Mouse (Mus musculus): ENCODE measurements at regions not wholly inside any gene's neighbourhood (a gene's known extent, or its start where the extent isn't known, plus 50 kb on each side); places are given as distances from the start of the nearest gene placed in this dataset.

GRCm38 (mm10) chr5:126105446-126105845 lies 573.9 kb downstream of the Tmem132b start:
- H3K27me3 ChIP-seq, result no peaks in the 10 kb centered on the region
- WGBS, result 87% methylated on average over 1 of the region's 1 CpGs
- H3K4me1 ChIP-seq (replicated peaks), result no peaks in the 10 kb centered on the region
- ATAC-seq (ENCODE audit: low read depth), result no peak
- H3K9ac ChIP-seq, result no peak overlapping the region
- no peaks in the 10 kb centered on the region for H3K9me3 ChIP-seq
- no peak overlapping the region for H3K27ac ChIP-seq (replicated peaks)
- H3K4me2 ChIP-seq, result no peak overlapping the region
- no peak overlapping the region for H3K4me3 ChIP-seq
- no peaks in the 10 kb centered on the region for H3K36me3 ChIP-seq

GRCm38 (mm10) chr5:126107020-126107419 lies 575.4 kb downstream of the Tmem132b start:
- Histone ChIP-seq H3K36me3 (no peaks in the 10 kb centered on the region), H3K27ac (replicated peaks) (no peak overlapping the region), H3K27me3 (no peaks in the 10 kb centered on the region), H3K4me1 (replicated peaks) (no peaks in the 10 kb centered on the region), H3K4me2 (no peak overlapping the region), H3K9me3 (no peaks in the 10 kb centered on the region), H3K9ac (no peak overlapping the region), H3K4me3 (no peak overlapping the region)
- no peak for ATAC-seq (ENCODE audit: low read depth)
- WGBS, result 77% methylated on average over 5 of the region's 5 CpGs

- Histone ChIP-seq H3K4me1 (replicated peaks) (peaks cover 8% of the 10 kb centered on the region; the same call in 1 of the 2 replicates), H3K27ac (replicated peaks) (no peak overlapping the region), H3K9me3 (no peaks in the 10 kb centered on the region), H3K4me3 (no peak overlapping the region), H3K36me3 (no peaks in the 10 kb centered on the region), H3K9ac (no peak overlapping the region), H3K4me2 (no peak overlapping the region), H3K27me3 (no peaks in the 10 kb centered on the region)
- 73% methylated on average over 3 of the region's 3 CpGs for WGBS
- no peak for ATAC-seq (ENCODE audit: low read depth)
Observed at GRCm38 (mm10) chr5:126108837-126109236, 577.3 kb downstream of the Tmem132b start.

GRCm38 (mm10) chr5:126117291-126117690 lies 585.7 kb downstream of the Tmem132b start:
- H3K4me2 ChIP-seq, result no peak overlapping the region
- H3K4me3 ChIP-seq, result no peak overlapping the region
- H3K9ac ChIP-seq, result no peak overlapping the region
- no peaks in the 10 kb centered on the region for H3K27me3 ChIP-seq
- H3K27ac ChIP-seq (replicated peaks), result no peak overlapping the region
- no peaks in the 10 kb centered on the region for H3K9me3 ChIP-seq
- ATAC-seq (ENCODE audit: low read depth), result no peak
- peaks cover 8% of the 10 kb centered on the region; the same call in 1 of the 2 replicates for H3K4me1 ChIP-seq (replicated peaks)
- WGBS, result 76% methylated on average over 2 of the region's 2 CpGs
- H3K36me3 ChIP-seq, result no peaks in the 10 kb centered on the region

- 75% methylated on average over 5 of the region's 5 CpGs for WGBS
- no peaks in the 10 kb centered on the region for H3K27me3 ChIP-seq
- H3K36me3 ChIP-seq, result no peaks in the 10 kb centered on the region
- no peaks in the 10 kb centered on the region for H3K9me3 ChIP-seq
- H3K9ac ChIP-seq, result no peak overlapping the region
- no peak overlapping the region for H3K4me3 ChIP-seq
- H3K27ac ChIP-seq (replicated peaks), result no peak overlapping the region
- no peak overlapping the region for H3K4me2 ChIP-seq
- no peak for ATAC-seq (ENCODE audit: low read depth)
- H3K4me1 ChIP-seq (replicated peaks), result peaks cover 8% of the 10 kb centered on the region; the same call in 1 of the 2 replicates
Observed at GRCm38 (mm10) chr5:126117906-126118521, 586.4 kb downstream of the Tmem132b start.

GRCm38 (mm10) chr5:126118731-126119130 lies 587.2 kb downstream of the Tmem132b start:
- H3K36me3 ChIP-seq, result no peaks in the 10 kb centered on the region
- no peak overlapping the region for H3K4me2 ChIP-seq
- H3K9ac ChIP-seq, result no peak overlapping the region
- peaks cover 5% of the 10 kb centered on the region; the same call in 1 of the 2 replicates for H3K4me1 ChIP-seq (replicated peaks)
- WGBS, result 67% methylated on average over 3 of the region's 3 CpGs
- no peak overlapping the region for H3K27ac ChIP-seq (replicated peaks)
- H3K9me3 ChIP-seq, result no peaks in the 10 kb centered on the region
- ATAC-seq (ENCODE audit: low read depth), result no peak
- H3K4me3 ChIP-seq, result no peak overlapping the region
- no peaks in the 10 kb centered on the region for H3K27me3 ChIP-seq

GRCm38 (mm10) chr5:126123216-126123615 lies 591.6 kb downstream of the Tmem132b start:
- Histone ChIP-seq H3K9me3 (no peaks in the 10 kb centered on the region), H3K27ac (replicated peaks) (no peak overlapping the region), H3K36me3 (no peaks in the 10 kb centered on the region), H3K4me1 (replicated peaks) (peaks cover 14% of the 10 kb centered on the region), H3K4me3 (no peak overlapping the region), H3K27me3 (no peaks in the 10 kb centered on the region), H3K4me2 (no peak overlapping the region), H3K9ac (no peak overlapping the region)
- no peak for ATAC-seq (ENCODE audit: low read depth)
- 70% methylated on average over 9 of the region's 9 CpGs for WGBS

GRCm38 (mm10) chr5:126127486-126127885 lies 595.9 kb downstream of the Tmem132b start:
- no peak overlapping the region for H3K4me3 ChIP-seq
- 29% methylated on average over 6 of the region's 6 CpGs for WGBS
- ATAC-seq (ENCODE audit: low read depth), result no peak
- peaks cover 19% of the 10 kb centered on the region for H3K4me1 ChIP-seq (replicated peaks)
- no peaks in the 10 kb centered on the region for H3K9me3 ChIP-seq
- no peak overlapping the region for H3K9ac ChIP-seq
- no peaks in the 10 kb centered on the region for H3K36me3 ChIP-seq
- H3K27me3 ChIP-seq, result no peaks in the 10 kb centered on the region
- no peak overlapping the region for H3K27ac ChIP-seq (replicated peaks)
- no peak overlapping the region for H3K4me2 ChIP-seq

GRCm38 (mm10) chr5:126148908-126149307 lies 617.3 kb downstream of the Tmem132b start:
- Histone ChIP-seq H3K9ac (no peak overlapping the region), H3K27me3 (no peaks in the 10 kb centered on the region), H3K36me3 (no peaks in the 10 kb centered on the region), H3K9me3 (no peaks in the 10 kb centered on the region), H3K4me1 (replicated peaks) (no peaks in the 10 kb centered on the region), H3K4me2 (no peak overlapping the region), H3K27ac (replicated peaks) (no peak overlapping the region), H3K4me3 (no peak overlapping the region)
- ATAC-seq (ENCODE audit: low read depth), result no peak
- WGBS, result 93% methylated on average over 2 of the region's 2 CpGs

GRCm38 (mm10) chr5:126155216-126155880 lies 623.8 kb downstream of the Tmem132b start:
- no peak overlapping the region for H3K4me3 ChIP-seq

GRCm38 (mm10) chr5:126186111-126186510 lies 654.5 kb downstream of the Tmem132b start:
- Histone ChIP-seq H3K9me3 (no peaks in the 10 kb centered on the region), H3K4me1 (replicated peaks) (peaks cover 10% of the 10 kb centered on the region; the same call in 1 of the 2 replicates), H3K27ac (replicated peaks) (no peak overlapping the region), H3K27me3 (no peaks in the 10 kb centered on the region), H3K9ac (no peak overlapping the region), H3K4me2 (no peak overlapping the region), H3K36me3 (no peaks in the 10 kb centered on the region), H3K4me3 (no peak overlapping the region)
- no peak for ATAC-seq (ENCODE audit: low read depth)
- 31% methylated on average over 5 of the region's 5 CpGs for WGBS

More at GRCm38 (mm10) chr5:126155216-126155880, 623.8 kb downstream of the Tmem132b start:
- no peak overlapping the region for H3K9ac ChIP-seq
- 27% methylated on average over 6 of the region's 6 CpGs for WGBS
- H3K27me3 ChIP-seq, result no peaks in the 10 kb centered on the region
- ATAC-seq (ENCODE audit: low read depth), result no peak
- H3K4me1 ChIP-seq (replicated peaks), result peaks cover 8% of the 10 kb centered on the region
- no peaks in the 10 kb centered on the region for H3K36me3 ChIP-seq
- H3K4me2 ChIP-seq, result no peak overlapping the region
- H3K27ac ChIP-seq (replicated peaks), result no peak overlapping the region
- no peaks in the 10 kb centered on the region for H3K9me3 ChIP-seq

GRCm38 (mm10) chr5:126199876-126200275 lies 668.3 kb downstream of the Tmem132b start:
- H3K36me3 ChIP-seq, result no peaks in the 10 kb centered on the region
- H3K27ac ChIP-seq (replicated peaks), result no peak overlapping the region
- H3K9me3 ChIP-seq, result no peaks in the 10 kb centered on the region
- ATAC-seq (ENCODE audit: low read depth), result no peak
- WGBS, result 50% methylated on average over 4 of the region's 4 CpGs
- H3K9ac ChIP-seq, result no peak overlapping the region
- H3K27me3 ChIP-seq, result peaks cover 18% of the 10 kb centered on the region
- H3K4me1 ChIP-seq (replicated peaks), result peaks cover 8% of the 10 kb centered on the region
- H3K4me2 ChIP-seq, result no peak overlapping the region
- H3K4me3 ChIP-seq, result no peak overlapping the region
